Mouse (Mus musculus) kidney, embryonic 16.5 days (tissue): ENCODE results near the gene Mtss1l. TPM values are rescaled to one million over a fixed set of nuclear protein-coding genes. Genes with fewer than 3 reads are reported as not detected.

Source experiments
- ATAC-seq: fragments of 200-750 bp; cut with Nextera tagmentation; 2 replicates; pipeline ENCODE4 v1.8.0; 2017; ENCODE audit warnings: moderate TSS enrichment; ENCODE audit not compliant: low FRiP score, low TSS enrichment
- H3K27ac ChIP-seq: fragments of 300-500 bp; sonication (generic); 2 replicates; pipeline ENCODE4 v1.5.1; 2014; ENCODE audit warnings: low read length
- H3K27me3 ChIP-seq: fragments of 300-500 bp; sonication (generic); 2 replicates; pipeline ENCODE4 v1.6.1; 2014; ENCODE audit warnings: low read length, control low read depth, mixed read lengths; ENCODE audit not compliant: insufficient read depth
- H3K36me3 ChIP-seq: fragments of 300-500 bp; sonication (generic); 2 replicates; pipeline ENCODE4 v1.6.1; 2014; ENCODE audit warnings: low read length, control low read depth, mixed read lengths; ENCODE audit not compliant: insufficient read depth
- H3K4me1 ChIP-seq: fragments of 300-500 bp; sonication (generic); 2 replicates; pipeline ENCODE4 v1.6.1; 2014; ENCODE audit warnings: low read length, control low read depth, mixed read lengths; ENCODE audit not compliant: insufficient read depth
- H3K4me2 ChIP-seq: fragments of 300-500 bp; sonication (generic); replicated peaks from 2 replicates; pipeline ENCODE4 v1.6.1; 2014; ENCODE audit warnings: low read depth, low read length
- H3K4me3 ChIP-seq: fragments of 300-500 bp; sonication (generic); 2 replicates; pipeline ENCODE4 v1.5.1; 2014; ENCODE audit warnings: mild to moderate bottlenecking, low read length
- H3K9ac ChIP-seq: fragments of 300-500 bp; sonication (generic); replicated peaks from 2 replicates; pipeline ENCODE4 v1.6.1; 2014; ENCODE audit warnings: low read length
- H3K9me3 ChIP-seq: fragments of 300-500 bp; sonication (generic); 2 replicates; pipeline ENCODE4 v1.6.1; 2016; ENCODE audit warnings: low read length, control low read depth
- WGBS: fragments of 180-500 bp; shearing (Covaris S2); extraction: QIAGEN DNeasy Blood & Tissue Kit; methylation state at CpG from one replicate; pipeline ENCODE4 v1.1.7; 2014; 5-methylcytosine and 5-hydroxymethylcytosine counted together
- polyA plus RNA-seq: library from polyadenylated mRNA; unstranded; fragments of >200 nt; fragmentation: Nextera tagmentation; extraction: Ambion mirVana; gene quantifications from 2 replicates; pipeline ENCODE4 v1.2.1, GENCODE M21; 2015

Mtss1l gene
- polyA plus RNA-seq, 1 experiment from 2014 or later: 9.2 TPM

GRCm38 (mm10) chr8:110726893-110727292, 5.6 kb downstream of the Mtss1l start:
- Histone ChIP-seq H3K4me3 (no peak overlapping the region), H3K27ac (no peak overlapping the region), H3K9me3 (no peaks in the 10 kb centered on the region), H3K9ac (no peak overlapping the region; the same call in 1 of the 2 replicates), H3K4me1 (peaks cover 49% of the 10 kb centered on the region), H3K4me2 (no peak overlapping the region), H3K36me3 (peaks cover 59% of the 10 kb centered on the region), H3K27me3 (no peaks in the 10 kb centered on the region)
- ATAC-seq: no peak
- 10% methylated on average over 18 of the region's 18 CpGs for WGBS

DNA sequence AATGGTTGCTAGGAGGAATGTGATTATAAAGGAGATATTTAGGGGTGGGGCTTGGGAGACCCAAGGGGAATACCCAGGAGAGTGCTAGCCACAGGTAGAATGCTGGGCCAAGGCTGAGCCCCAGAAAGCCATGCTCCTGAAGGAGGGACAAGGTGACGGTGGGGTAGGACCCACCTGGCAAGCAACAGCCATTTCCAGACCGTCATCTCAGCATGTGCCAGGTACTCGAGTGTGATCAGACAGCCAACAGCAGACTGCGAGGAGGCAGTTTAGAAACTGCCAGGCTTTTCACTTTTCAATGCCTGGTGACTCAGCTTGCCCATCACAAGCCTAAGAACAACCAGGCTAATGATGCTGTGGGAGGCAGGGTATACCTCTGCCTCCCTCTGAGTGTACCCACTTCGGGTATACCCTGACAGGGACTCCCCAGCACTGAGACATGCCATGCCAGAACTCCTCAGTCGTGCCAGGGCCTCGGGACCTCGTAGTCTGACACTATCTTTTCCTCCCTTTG, 10.1 kb downstream of the Mtss1l start:
- 93% methylated on average over 8 of the region's 8 CpGs for WGBS
- peaks cover 85% of the 10 kb centered on the region for H3K36me3 ChIP-seq
- no peak overlapping the region for H3K4me2 ChIP-seq
- H3K27ac ChIP-seq: no peak overlapping the region
- no peak for ATAC-seq
- H3K9me3 ChIP-seq: no peaks in the 10 kb centered on the region
- no peak overlapping the region for H3K4me3 ChIP-seq
- no peaks in the 10 kb centered on the region for H3K27me3 ChIP-seq
- peaks cover 7% of the 10 kb centered on the region; the same call in 1 of the 2 replicates for H3K4me1 ChIP-seq
- H3K9ac ChIP-seq: no peak overlapping the region

GRCm38 (mm10) chr8:110733036-110733435, 11.8 kb downstream of the Mtss1l start:
- Histone ChIP-seq H3K4me2 (no peak overlapping the region), H3K4me1 (no peaks in the 10 kb centered on the region), H3K4me3 (no peak overlapping the region), H3K36me3 (peaks cover 89% of the 10 kb centered on the region), H3K9ac (no peak overlapping the region), H3K27ac (no peak overlapping the region), H3K9me3 (no peaks in the 10 kb centered on the region), H3K27me3 (no peaks in the 10 kb centered on the region)
- ATAC-seq: no peak
- WGBS: 86% methylated on average over 8 of the region's 8 CpGs

GRCm38 (mm10) chr8:110738591-110739195, 17.4 kb downstream of the Mtss1l start:
- Histone ChIP-seq H3K4me1 (no peaks in the 10 kb centered on the region), H3K36me3 (peaks cover 58% of the 10 kb centered on the region), H3K9me3 (no peaks in the 10 kb centered on the region), H3K4me2 (no peak overlapping the region), H3K27ac (no peak overlapping the region), H3K4me3 (no peak overlapping the region), H3K27me3 (no peaks in the 10 kb centered on the region), H3K9ac (no peak overlapping the region)
- WGBS: 92% methylated on average over 35 of the region's 35 CpGs
- ATAC-seq: no peak

DNA sequence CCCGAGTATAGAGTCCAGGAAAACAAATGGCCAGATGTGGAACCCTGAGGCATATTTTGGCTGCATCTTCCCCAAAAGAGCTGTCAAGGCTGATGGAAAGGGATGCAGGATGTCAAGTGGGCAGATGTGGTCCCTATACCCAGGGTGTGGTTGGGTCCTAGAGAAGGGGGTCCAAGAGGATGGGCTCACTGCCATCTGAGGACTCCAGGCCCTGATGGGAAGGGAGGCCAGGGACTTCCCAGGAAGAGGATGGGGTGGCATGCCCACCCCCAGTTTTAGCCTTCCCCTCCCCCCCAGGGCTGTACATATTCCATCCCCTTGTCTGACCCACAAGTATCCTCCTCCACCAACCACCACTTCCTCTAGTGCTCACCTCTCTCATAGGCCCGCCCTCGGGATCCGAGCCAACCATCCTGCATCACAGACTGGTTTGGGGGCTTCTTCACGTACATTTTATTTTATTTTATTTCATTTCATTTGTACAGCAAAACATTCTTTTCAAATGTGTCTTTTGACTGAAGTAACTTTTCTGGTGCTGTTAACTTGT, 19.4 kb downstream of the Mtss1l start:
- Histone ChIP-seq H3K36me3 (peaks cover 45% of the 10 kb centered on the region), H3K9me3 (no peaks in the 10 kb centered on the region), H3K27ac (no peak overlapping the region), H3K4me1 (no peaks in the 10 kb centered on the region), H3K4me3 (no peak overlapping the region), H3K27me3 (no peaks in the 10 kb centered on the region), H3K9ac (no peak overlapping the region), H3K4me2 (no peak overlapping the region)
- 90% methylated on average over 5 of the region's 5 CpGs for WGBS
- ATAC-seq: no peak

- H3K4me2 ChIP-seq: no peak overlapping the region
- ATAC-seq: no peak
- H3K27me3 ChIP-seq: no peaks in the 10 kb centered on the region
- H3K27ac ChIP-seq: no peak overlapping the region
- H3K9me3 ChIP-seq: no peaks in the 10 kb centered on the region
- 81% methylated on average over 15 of the region's 15 CpGs for WGBS
- H3K4me1 ChIP-seq: no peaks in the 10 kb centered on the region
- peaks cover 33% of the 10 kb centered on the region for H3K36me3 ChIP-seq
- no peak overlapping the region for H3K4me3 ChIP-seq
- H3K9ac ChIP-seq: no peak overlapping the region
Measured at GRCm38 (mm10) chr8:110741816-110742451, 20.7 kb downstream of the Mtss1l start.

GRCm38 (mm10) chr8:110742452-110742818, 21.2 kb downstream of the Mtss1l start:
- no peaks in the 10 kb centered on the region for H3K27me3 ChIP-seq
- no peaks in the 10 kb centered on the region for H3K9me3 ChIP-seq
- ATAC-seq: no peak
- 94% methylated on average over 5 of the region's 5 CpGs for WGBS
- H3K9ac ChIP-seq: no peak overlapping the region
- H3K4me1 ChIP-seq: no peaks in the 10 kb centered on the region
- no peak overlapping the region for H3K4me2 ChIP-seq
- no peak overlapping the region for H3K4me3 ChIP-seq
- no peak overlapping the region for H3K27ac ChIP-seq
- H3K36me3 ChIP-seq: peaks cover 28% of the 10 kb centered on the region

GRCm38 (mm10) chr8:110745162-110745561, 23.9 kb downstream of the Mtss1l start:
- H3K4me2 ChIP-seq: no peak overlapping the region
- 94% methylated on average over 10 of the region's 10 CpGs for WGBS
- H3K4me3 ChIP-seq: no peak overlapping the region
- peaks cover 2% of the 10 kb centered on the region for H3K36me3 ChIP-seq
- H3K27ac ChIP-seq: no peak overlapping the region
- no peak for ATAC-seq
- no peak overlapping the region for H3K9ac ChIP-seq
- H3K9me3 ChIP-seq: no peaks in the 10 kb centered on the region
- H3K27me3 ChIP-seq: no peaks in the 10 kb centered on the region
- H3K4me1 ChIP-seq: peaks cover 2% of the 10 kb centered on the region; the same call in 1 of the 2 replicates

DNA sequence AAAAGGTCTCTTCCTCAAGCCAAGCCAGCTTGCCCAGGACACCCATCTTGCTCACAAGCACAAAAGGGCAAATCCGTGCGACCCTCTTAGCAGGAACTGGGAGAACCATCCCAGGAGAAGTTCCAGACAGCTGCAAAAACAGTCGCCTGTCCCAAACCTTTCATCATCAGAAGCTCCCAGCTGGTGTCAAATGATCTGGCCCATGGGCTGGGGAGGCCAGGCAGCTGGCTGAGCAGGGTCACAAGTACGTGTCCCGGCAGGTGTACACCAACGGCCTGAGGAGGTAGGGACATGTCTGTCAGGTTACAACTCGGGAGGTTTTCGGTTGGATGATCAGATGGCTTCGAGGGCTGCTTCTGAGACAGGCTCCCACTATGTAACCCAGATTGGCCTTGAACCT, 25.4 kb downstream of the Mtss1l start:
- Histone ChIP-seq H3K9me3 (no peaks in the 10 kb centered on the region), H3K9ac (no peak overlapping the region), H3K27me3 (no peaks in the 10 kb centered on the region), H3K4me2 (no peak overlapping the region), H3K27ac (no peak overlapping the region), H3K4me1 (peaks cover 7% of the 10 kb centered on the region; the same call in 1 of the 2 replicates), H3K36me3 (no peaks in the 10 kb centered on the region), H3K4me3 (no peak overlapping the region)
- ATAC-seq: no peak
- WGBS: 19% methylated on average over 9 of the region's 9 CpGs
